In genomic region chr10:28730122-28730521, GRCm38 (mm10) we compare ENCODE assay signal across 8 mouse cellular contexts.
DNase-seq lines count a peak whose midpoint lies in the region; ATAC-seq lines count a peak whose summit lies in the region.

No protein-coding gene starts in this region.

- no peak for ATAC-seq in erythroid progenitor cell, adult 5-6 weeks (replicated peaks; ENCODE audit: low FRiP score, poor library complexity, severe bottlenecking)

- DNase-seq in adrenal gland, postnatal 10 days, result peak; percentile 19
- DNase-seq in adrenal gland, adult 2 months, result no peak
- peak; percentile 7 to 11 for DNase-seq in kidney, postnatal 4 days
- DNase-seq in kidney, postnatal 25 days, result no peak
- peak; percentile 51 for DNase-seq in adipocyte (ENCODE audit: low spot score)
- DNase-seq in induced T-regulatory cell, adult 2 months (ENCODE audit: low read depth), result peak; percentile 73
- DNase-seq in urinary bladder, postnatal 14 days (ENCODE audit: low spot score), result no peak

Comparison
In these comparisons a context has a peak if more than half of its experiments do, and no peak if none do; other contexts are left out.
1. DNase-seq: peak in adrenal gland, postnatal 10 days (single experiment), kidney, postnatal 4 days (2 of 2), adipocyte (single experiment) and induced T-regulatory cell, adult 2 months (single experiment); none in adrenal gland, adult 2 months (single experiment), kidney, postnatal 25 days (0 of 2) and urinary bladder, postnatal 14 days (single experiment).